Mouse (Mus musculus) heart, embryonic 15.5 days (tissue): ENCODE results near the gene Calm1. TPM values are rescaled to one million over a fixed set of nuclear protein-coding genes. Genes with fewer than 3 reads are reported as not detected.
"Not testable (repeated sequence)": the region's sequence is repeated elsewhere in the genome, so short reads cannot be mapped to it uniquely, and the experiment has no call there.

Experiments used
- ATAC-seq: fragments of 200-750 bp; cut with Nextera tagmentation; replicated peaks from 2 replicates; pipeline ENCODE4 v1.8.0; 2017; ENCODE audit warnings: low read depth, moderate TSS enrichment; ENCODE audit not compliant: insufficient number of reproducible peaks, insufficient read depth, low FRiP score
- H3K27ac ChIP-seq: fragments of 300-500 bp; sonication (generic); 2 replicates; pipeline ENCODE4 v1.5.1; 2015; ENCODE audit warnings: mild to moderate bottlenecking, inconsistent platforms
- H3K27me3 ChIP-seq: fragments of 300-500 bp; sonication (generic); 2 replicates; pipeline ENCODE4 v1.6.1; 2015; ENCODE audit warnings: inconsistent platforms
- H3K36me3 ChIP-seq: fragments of 300-500 bp; sonication (generic); 2 replicates; pipeline ENCODE4 v1.6.1; 2015; ENCODE audit warnings: mild to moderate bottlenecking, inconsistent platforms
- H3K4me1 ChIP-seq: fragments of 300-500 bp; sonication (generic); replicated peaks from 2 replicates; pipeline ENCODE4 v1.6.1; 2015; ENCODE audit warnings: inconsistent platforms
- H3K4me2 ChIP-seq: fragments of 300-500 bp; sonication (generic); 2 replicates; pipeline ENCODE4 v1.6.1; 2015; ENCODE audit warnings: inconsistent platforms, mild to moderate bottlenecking, moderate library complexity
- H3K4me3 ChIP-seq: fragments of 300-500 bp; sonication (generic); 2 replicates; pipeline ENCODE4 v1.5.1; 2015; ENCODE audit warnings: mild to moderate bottlenecking, inconsistent platforms
- H3K9ac ChIP-seq: fragments of 300-500 bp; sonication (generic); 2 replicates; pipeline ENCODE4 v1.6.1; 2015; ENCODE audit warnings: mild to moderate bottlenecking, inconsistent platforms
- H3K9me3 ChIP-seq: fragments of 300-500 bp; sonication (generic); replicated peaks from 2 replicates; pipeline ENCODE4 v1.6.1; 2016; ENCODE audit warnings: inconsistent platforms
- WGBS: fragments of 180-500 bp; shearing (Covaris S2); methylation state at CpG from one replicate; pipeline ENCODE4 v1.1.7; 2015; ENCODE audit warnings: mixed read lengths; 5-methylcytosine and 5-hydroxymethylcytosine counted together
- polyA plus RNA-seq: library from polyadenylated mRNA; unstranded; fragments of >200 nt; fragmentation: Nextera tagmentation; extraction: Ambion mirVana; gene quantifications from 2 replicates; pipeline ENCODE4 v1.2.1, GENCODE M21; 2015

Gene Calm1
- polyA plus RNA-seq, 1 experiment from 2014 or later = 759 TPM

- Histone ChIP-seq H3K9me3 (no peaks in the 10 kb centered on the region), H3K4me1 (no peaks in the 10 kb centered on the region), H3K4me3 (no peak overlapping the region), H3K27me3 (no peaks in the 10 kb centered on the region), H3K4me2 (no peak overlapping the region), H3K9ac (no peak overlapping the region), H3K36me3 (no peaks in the 10 kb centered on the region), H3K27ac (no peak overlapping the region)
- whole genome bisulfite sequencing = 49% methylated on average over 6 of the region's 6 CpGs
- no peak for ATAC-seq
Measured at GRCm38 (mm10) chr12:100178898-100179440, 20.3 kb upstream of the Calm1 start.

- Histone ChIP-seq H3K9me3 (no peaks in the 10 kb centered on the region), H3K9ac (no peak overlapping the region), H3K4me3 (no peak overlapping the region), H3K4me1 (0 out of 2 replicates have a peak, but pooled peaks cover 4% of the 10 kb centered on the region), H3K27me3 (no peaks in the 10 kb centered on the region), H3K36me3 (no peaks in the 10 kb centered on the region), H3K4me2 (no peak overlapping the region), H3K27ac (no peak overlapping the region)
- ATAC-seq = no peak
- WGBS = 86% methylated on average over 13 of the region's 13 CpGs
Measured at GRCm38 (mm10) chr12:100180802-100181201, 18.4 kb upstream of the Calm1 start.

GRCm38 (mm10) chr12:100182676-100183075 lies 16.6 kb upstream of the Calm1 start:
- Histone ChIP-seq H3K4me2 (no peak overlapping the region), H3K4me1 (0 out of 2 replicates have a peak, but pooled peaks cover 10% of the 10 kb centered on the region), H3K36me3 (no peaks in the 10 kb centered on the region), H3K9me3 (no peaks in the 10 kb centered on the region), H3K9ac (no peak overlapping the region), H3K27ac (no peak overlapping the region), H3K27me3 (no peaks in the 10 kb centered on the region), H3K4me3 (no peak overlapping the region)
- ATAC-seq = no peak
- 83% methylated on average over 2 of the region's 2 CpGs for WGBS

DNA sequence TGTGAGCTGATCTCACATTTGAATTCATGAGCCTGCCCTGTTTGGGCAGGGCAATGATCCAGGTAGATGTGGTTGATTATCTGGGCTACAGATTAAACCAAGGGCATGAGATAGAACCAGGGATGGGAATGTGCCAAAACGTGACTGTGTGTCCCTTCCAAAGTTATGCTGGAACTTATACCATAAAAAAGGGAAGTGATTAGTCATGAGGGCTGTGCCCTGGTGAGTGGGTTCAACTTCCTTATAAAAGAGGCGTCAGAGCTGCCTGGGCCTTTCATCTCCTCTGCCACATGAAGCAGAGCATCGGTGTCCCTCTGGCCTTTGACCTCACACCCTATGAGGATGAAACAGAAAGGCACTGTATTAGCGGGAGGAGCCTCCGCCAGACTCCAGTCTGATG lies 15.3 kb upstream of the Calm1 start:
- WGBS = 58% methylated on average over 5 of the region's 5 CpGs
- no peaks in the 10 kb centered on the region for H3K9me3 ChIP-seq
- H3K27ac ChIP-seq = no peak overlapping the region
- H3K36me3 ChIP-seq = no peaks in the 10 kb centered on the region
- H3K4me2 ChIP-seq = no peak overlapping the region
- no peak overlapping the region for H3K9ac ChIP-seq
- ATAC-seq = no peak
- no peaks in the 10 kb centered on the region for H3K27me3 ChIP-seq
- no peak overlapping the region for H3K4me3 ChIP-seq
- H3K4me1 ChIP-seq = peaks cover 10% of the 10 kb centered on the region; the same call in 1 of the 2 replicates

DNA sequence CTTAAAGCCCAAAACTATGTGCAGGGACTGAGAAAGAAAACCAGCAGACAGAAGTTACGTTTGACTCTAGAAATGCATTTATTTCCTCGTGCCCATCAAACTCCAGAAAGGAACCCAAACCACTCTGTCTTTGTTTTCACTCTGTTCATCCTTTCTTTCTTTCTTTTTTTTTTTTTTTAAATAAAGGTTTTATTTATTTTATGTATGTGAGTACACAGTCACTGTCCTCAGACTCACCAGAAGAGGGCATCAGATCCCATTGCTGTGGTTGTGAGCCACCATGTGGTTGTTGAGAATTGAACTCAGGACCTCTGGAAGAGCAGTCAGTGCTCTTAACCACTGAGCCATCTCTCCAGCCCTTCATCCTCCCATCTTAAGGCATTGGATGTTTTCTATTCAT lies 14.3 kb upstream of the Calm1 start:
- H3K4me1 ChIP-seq = peaks cover 10% of the 10 kb centered on the region; the same call in 1 of the 2 replicates
- not testable (repeated sequence) for ATAC-seq, H3K4me3 ChIP-seq, H3K9ac ChIP-seq, H3K36me3 ChIP-seq, H3K9me3 ChIP-seq, H3K27me3 ChIP-seq, H3K27ac ChIP-seq, H3K4me2 ChIP-seq
- WGBS = 85% methylated on average over 2 of the region's 2 CpGs

DNA sequence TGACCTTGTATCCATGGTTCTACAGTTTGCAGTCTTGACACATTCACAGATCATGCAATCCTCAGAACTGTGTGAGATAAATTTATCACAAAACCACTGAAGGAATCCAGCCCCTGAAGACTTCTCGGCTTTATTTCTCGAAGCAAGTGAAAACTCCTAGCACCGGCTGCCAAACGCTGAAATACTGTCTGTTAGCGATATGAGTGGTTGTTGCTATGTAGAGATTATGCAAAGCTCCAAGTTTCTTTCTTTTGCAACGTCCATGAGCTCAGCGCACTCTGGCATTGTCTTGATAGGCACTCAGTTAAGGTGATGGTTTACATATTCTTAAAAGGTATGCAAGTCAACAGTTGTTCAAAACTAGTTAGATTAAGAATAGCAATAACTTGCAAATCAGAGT lies 13.3 kb upstream of the Calm1 start:
- ATAC-seq = no peak
- Histone ChIP-seq H3K4me1 (peaks cover 10% of the 10 kb centered on the region; the same call in 1 of the 2 replicates), H3K9me3 (no peaks in the 10 kb centered on the region), H3K27ac (peak overlapping the region; percentile 33; the same call in 1 of the 2 replicates), H3K4me3 (no peak overlapping the region), H3K27me3 (no peaks in the 10 kb centered on the region), H3K9ac (no peak overlapping the region; the same call in 1 of the 2 replicates), H3K4me2 (peak overlapping the region; percentile 94; the same call in 1 of the 2 replicates), H3K36me3 (no peaks in the 10 kb centered on the region)
- 55% methylated on average over 7 of the region's 7 CpGs for WGBS

DNA sequence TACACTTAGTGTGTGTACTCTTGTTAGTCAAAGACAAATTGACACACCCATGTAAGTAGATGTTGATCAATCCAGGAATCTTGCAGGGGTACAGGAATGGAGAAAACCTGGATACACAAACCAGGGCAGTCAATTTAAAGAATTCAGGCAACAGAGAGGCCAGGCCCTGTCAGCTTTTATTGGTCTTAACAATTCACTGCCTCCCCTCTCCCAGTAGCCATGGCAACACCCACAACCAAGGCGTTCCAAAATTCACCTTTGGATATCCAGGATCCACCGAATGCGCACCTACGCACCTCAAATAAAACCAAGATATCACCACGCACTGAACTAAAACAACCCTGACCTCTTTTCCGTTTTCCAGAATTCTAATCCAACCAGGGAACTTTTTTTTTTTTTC lies 12.9 kb upstream of the Calm1 start:
- WGBS = 17% methylated on average over 6 of the region's 6 CpGs
- no peak for ATAC-seq
- H3K4me2 ChIP-seq = peak overlapping the region; percentile 94
- no peaks in the 10 kb centered on the region for H3K27me3 ChIP-seq
- H3K27ac ChIP-seq = peak overlapping the region; percentile 97
- no peaks in the 10 kb centered on the region for H3K9me3 ChIP-seq
- H3K36me3 ChIP-seq = no peaks in the 10 kb centered on the region
- H3K4me3 ChIP-seq = peak overlapping the region; percentile 63
- peak overlapping the region; percentile 71 for H3K9ac ChIP-seq
- peaks cover 10% of the 10 kb centered on the region; the same call in 1 of the 2 replicates for H3K4me1 ChIP-seq

DNA sequence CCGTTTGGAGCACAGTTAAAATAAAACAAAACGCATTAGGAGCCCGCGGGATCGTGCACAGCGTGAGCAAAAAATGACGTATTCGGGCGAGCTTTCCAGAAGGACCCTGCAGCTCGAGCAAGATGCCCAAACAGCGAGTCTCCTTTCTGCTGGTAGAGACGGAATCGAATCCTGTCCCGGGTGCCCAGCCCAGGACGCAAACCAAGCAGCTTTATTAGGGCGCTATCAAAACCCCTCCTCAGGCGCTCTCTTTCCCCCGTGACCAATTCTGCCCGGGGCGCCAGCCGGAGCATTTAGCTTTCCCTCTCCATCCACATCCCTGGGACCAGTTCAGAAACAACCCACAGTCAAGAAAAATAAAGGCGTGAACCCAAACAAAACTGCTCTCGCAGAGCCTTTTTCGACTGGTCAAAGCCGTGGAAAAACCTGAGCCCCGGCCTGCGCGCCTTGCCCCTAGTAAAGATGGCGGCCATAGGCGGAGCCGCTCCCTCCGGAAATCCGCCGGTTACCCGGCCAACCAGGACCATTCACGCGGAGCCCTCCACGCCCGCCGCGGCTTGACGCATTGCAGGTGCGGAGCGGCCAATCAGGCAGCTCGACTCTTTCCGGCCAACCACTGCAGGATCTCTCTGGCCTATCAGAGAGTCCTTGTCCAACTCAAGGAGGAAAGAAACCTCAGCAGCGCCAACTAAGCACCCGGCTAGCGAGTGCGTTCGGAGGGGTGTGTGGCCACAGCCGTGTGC lies 12.1 kb upstream of the Calm1 start:
- ATAC-seq = peak; percentile 99
- WGBS = under 1% methylated on average over 52 of the region's 52 CpGs
- Histone ChIP-seq H3K9ac (peak overlapping the region; percentile 72), H3K36me3 (no peaks in the 10 kb centered on the region), H3K27ac (peak overlapping the region; percentile 97), H3K4me2 (peak overlapping the region; percentile 94), H3K4me1 (peaks cover 10% of the 10 kb centered on the region; the same call in 1 of the 2 replicates), H3K27me3 (no peaks in the 10 kb centered on the region), H3K9me3 (no peaks in the 10 kb centered on the region), H3K4me3 (peak overlapping the region; percentile 63)

- peak overlapping the region; percentile 94 for H3K4me2 ChIP-seq
- WGBS = 2% methylated on average over 29 of the region's 29 CpGs
- peak overlapping the region; percentile 63 for H3K4me3 ChIP-seq
- no peaks in the 10 kb centered on the region for H3K9me3 ChIP-seq
- H3K9ac ChIP-seq = peak overlapping the region; percentile 72
- no peaks in the 10 kb centered on the region for H3K27me3 ChIP-seq
- peak overlapping the region; percentile 97 for H3K27ac ChIP-seq
- peaks cover 10% of the 10 kb centered on the region; the same call in 1 of the 2 replicates for H3K4me1 ChIP-seq
- no peaks in the 10 kb centered on the region for H3K36me3 ChIP-seq
- ATAC-seq = no peak
Measured at GRCm38 (mm10) chr12:100187756-100188430, 11.3 kb upstream of the Calm1 start.

- no peak overlapping the region for H3K4me3 ChIP-seq
- peaks cover 6% of the 10 kb centered on the region; the same call in 1 of the 2 replicates for H3K4me1 ChIP-seq
- no peak overlapping the region for H3K9ac ChIP-seq
- no peak for ATAC-seq
- WGBS = 73% methylated on average over 6 of the region's 6 CpGs
- H3K4me2 ChIP-seq = no peak overlapping the region
- no peaks in the 10 kb centered on the region for H3K9me3 ChIP-seq
- no peak overlapping the region for H3K27ac ChIP-seq
- H3K36me3 ChIP-seq = no peaks in the 10 kb centered on the region
- H3K27me3 ChIP-seq = no peaks in the 10 kb centered on the region
Measured at GRCm38 (mm10) chr12:100190802-100191201, 8.4 kb upstream of the Calm1 start.

- WGBS = 92% methylated on average over 1 of the region's 1 CpGs
- no peak for ATAC-seq
Measured at GRCm38 (mm10) chr12:100194181-100194580, 5.1 kb upstream of the Calm1 start.

More at GRCm38 (mm10) chr12:100194181-100194580, 5.1 kb upstream of the Calm1 start:
- H3K27ac ChIP-seq = no peak overlapping the region
- no peaks in the 10 kb centered on the region for H3K27me3 ChIP-seq
- no peaks in the 10 kb centered on the region for H3K36me3 ChIP-seq
- no peak overlapping the region for H3K4me3 ChIP-seq
- peaks cover 5% of the 10 kb centered on the region; the same call in 1 of the 2 replicates for H3K4me1 ChIP-seq
- H3K9me3 ChIP-seq = no peaks in the 10 kb centered on the region
- H3K9ac ChIP-seq = no peak overlapping the region
- H3K4me2 ChIP-seq = no peak overlapping the region
